Mouse (Mus musculus) midbrain, postnatal 0 days (tissue): ENCODE data around the gene Olfr159. TPM values are rescaled to one million over a fixed set of nuclear protein-coding genes. Genes with fewer than 3 reads are reported as not detected.
"Not testable (repeated sequence)": the region's sequence is repeated elsewhere in the genome, so short reads cannot be mapped to it uniquely, and the experiment has no call there.

Source experiments
- ATAC-seq: fragments of 200-750 bp; cut with Nextera tagmentation; 2 replicates; pipeline ENCODE4 v1.8.0; 2017; ENCODE audit warnings: moderate number of reproducible peaks, mild to moderate bottlenecking, moderate TSS enrichment, moderate library complexity; ENCODE audit not compliant: low FRiP score
- DNase-seq: peaks from one replicate; pipeline ENCODE4 v3.0.0-alpha.2; 2015; ENCODE audit warnings: low spot score
- H3K27ac ChIP-seq: fragments of 300-500 bp; sonication (generic); 2 replicates; pipeline ENCODE4 v1.5.1; 2014; ENCODE audit warnings: low read depth, mild to moderate bottlenecking, low read length, mixed read lengths
- H3K27me3 ChIP-seq: fragments of 300-500 bp; sonication (generic); 2 replicates; pipeline ENCODE4 v1.6.1; 2014; ENCODE audit warnings: low read length, control low read depth, mixed read lengths; ENCODE audit not compliant: insufficient read depth
- H3K36me3 ChIP-seq: fragments of 300-500 bp; sonication (generic); 2 replicates; pipeline ENCODE4 v1.6.1; 2014; ENCODE audit warnings: low read length, control low read depth, mixed read lengths; ENCODE audit not compliant: insufficient read depth
- H3K4me1 ChIP-seq: fragments of 300-500 bp; sonication (generic); 2 replicates; pipeline ENCODE4 v1.6.1; 2014; ENCODE audit warnings: mild to moderate bottlenecking, control low read depth, antibody characterized with exemption, low read length, mixed read lengths; ENCODE audit not compliant: insufficient read depth
- H3K4me2 ChIP-seq: fragments of 300-500 bp; sonication (generic); 2 replicates; pipeline ENCODE4 v1.6.1; 2014; ENCODE audit warnings: low read depth, mild to moderate bottlenecking, low read length, mixed read lengths; ENCODE audit not compliant: poor library complexity, severe bottlenecking
- H3K4me3 ChIP-seq: fragments of 300-500 bp; sonication (generic); 2 replicates; pipeline ENCODE4 v1.5.1; 2014; ENCODE audit warnings: low read depth, mild to moderate bottlenecking, low read length, moderate library complexity
- H3K9ac ChIP-seq: fragments of 300-500 bp; sonication (generic); replicated peaks from 2 replicates; pipeline ENCODE4 v1.6.1; 2014; ENCODE audit warnings: mild to moderate bottlenecking, low read length, moderate library complexity, mixed read lengths; ENCODE audit not compliant: poor library complexity, severe bottlenecking
- H3K9me3 ChIP-seq: fragments of 300-500 bp; sonication (generic); 2 replicates; pipeline ENCODE4 v1.6.1; 2016; ENCODE audit warnings: low read length, control low read depth
- CTCF ChIP-seq: IDR thresholded peaks from 2 replicates; pipeline ENCODE4 v1.5.1; 2016; ENCODE audit warnings: antibody characterized with exemption, mild to moderate bottlenecking
- WGBS: fragments of 180-500 bp; shearing (Covaris S2); extraction: QIAGEN DNeasy Blood & Tissue Kit; methylation state at CpG from one replicate; pipeline ENCODE4 v1.1.7; 2014; 5-methylcytosine and 5-hydroxymethylcytosine counted together
- polyA plus RNA-seq: library from polyadenylated mRNA; unstranded; fragments of >200 nt; fragmentation: Nextera tagmentation; extraction: Ambion mirVana; gene quantifications from 2 replicates; pipeline ENCODE4 v1.2.1, GENCODE M21; 2015
- total RNA-seq: library from RNA; depleted of rRNA; stranded (reverse); fragments of >200 nt; gene quantifications from 2 replicates; pipeline ENCODE4 v1.2.3, GENCODE M21; 2014; rRNA removed

Olfr159 gene
- total RNA-seq = not detected in 2 replicates
- polyA plus RNA-seq = not detected in 2 replicates

- H3K4me2 ChIP-seq = no peak within 1 kb of the TSS
- no peak within 1 kb of the TSS for H3K27ac ChIP-seq
- no peaks in the 10 kb centered on the region for H3K27me3 ChIP-seq
- no peaks in the 10 kb centered on the region for H3K9me3 ChIP-seq
- no peaks in the 10 kb centered on the region for H3K4me1 ChIP-seq
- no peak for TF ChIP-seq CTCF
- H3K36me3 ChIP-seq = no peaks in the 10 kb centered on the region
- no peak for ATAC-seq
- WGBS = 81% methylated on average over 6 of the region's 6 CpGs
- DNase-seq = no peak
- H3K9ac ChIP-seq = no peak within 1 kb of the TSS
- no peak within 1 kb of the TSS for H3K4me3 ChIP-seq
Measured at GRCm38 (mm10) chr4:43770909-43771308, at the start of gene Olfr159. TSS of gene Olfr159 (minus strand) at chr4:43771009.

GRCm38 (mm10) chr4:43798936-43799335 lies 28.1 kb upstream of the Olfr159 start:
- no peak for TF ChIP-seq CTCF
- Histone ChIP-seq H3K9ac (no peak overlapping the region), H3K4me1 (no peaks in the 10 kb centered on the region), H3K9me3 (0 out of 2 replicates have a peak, but pooled peaks cover 6% of the 10 kb centered on the region), H3K27me3 (no peaks in the 10 kb centered on the region), H3K4me3 (no peak overlapping the region), H3K36me3 (no peaks in the 10 kb centered on the region), H3K27ac (no peak overlapping the region), H3K4me2 (no peak overlapping the region)
- WGBS = 79% methylated on average over 7 of the region's 7 CpGs
- ATAC-seq (no peak), DNase-seq (no peak)

GRCm38 (mm10) chr4:43795844-43796243 lies 25.0 kb upstream of the Olfr159 start:
- not testable (repeated sequence) for H3K36me3 ChIP-seq, H3K9me3 ChIP-seq, H3K4me2 ChIP-seq, ATAC-seq, H3K27ac ChIP-seq, H3K4me1 ChIP-seq, H3K4me3 ChIP-seq, H3K9ac ChIP-seq, DNase-seq, H3K27me3 ChIP-seq
- WGBS = 91% methylated on average over 5 of the region's 5 CpGs

GRCm38 (mm10) chr4:43795296-43795695 lies 24.5 kb upstream of the Olfr159 start:
- Histone ChIP-seq H3K9ac (no peak overlapping the region), H3K27me3 (no peaks in the 10 kb centered on the region), H3K27ac (no peak overlapping the region), H3K36me3 (no peaks in the 10 kb centered on the region), H3K4me1 (no peaks in the 10 kb centered on the region), H3K4me2 (no peak overlapping the region), H3K4me3 (no peak overlapping the region), H3K9me3 (no peaks in the 10 kb centered on the region)
- WGBS = 78% methylated on average over 6 of the region's 6 CpGs
- ATAC-seq (no peak), DNase-seq (no peak)
- no peak for TF ChIP-seq CTCF

- TF ChIP-seq CTCF = no peak
- DNase-seq (no peak), ATAC-seq (no peak)
- no peaks in the 10 kb centered on the region for H3K4me1 ChIP-seq
- no peak overlapping the region for H3K9ac ChIP-seq
- 24% methylated on average over 2 of the region's 2 CpGs for WGBS
- no peak overlapping the region for H3K4me2 ChIP-seq
- no peaks in the 10 kb centered on the region for H3K36me3 ChIP-seq
- no peak overlapping the region for H3K4me3 ChIP-seq
- no peak overlapping the region for H3K27ac ChIP-seq
- no peaks in the 10 kb centered on the region for H3K27me3 ChIP-seq
- H3K9me3 ChIP-seq = no peaks in the 10 kb centered on the region
Measured at GRCm38 (mm10) chr4:43772304-43772703, 1.5 kb upstream of the Olfr159 start.

- 58% methylated on average over 6 of the region's 6 CpGs for WGBS
- TF ChIP-seq CTCF = no peak
- DNase-seq (peak; percentile 5), ATAC-seq (no peak)
- no peaks in the 10 kb centered on the region for H3K9me3 ChIP-seq
- no peaks in the 10 kb centered on the region for H3K4me1 ChIP-seq
- H3K27me3 ChIP-seq = no peaks in the 10 kb centered on the region
- no peak overlapping the region for H3K9ac ChIP-seq
- no peak overlapping the region for H3K27ac ChIP-seq
- H3K36me3 ChIP-seq = no peaks in the 10 kb centered on the region
- H3K4me3 ChIP-seq = no peak overlapping the region
- no peak overlapping the region for H3K4me2 ChIP-seq
Measured at GRCm38 (mm10) chr4:43771626-43772025, 817 bp upstream of the Olfr159 start.
